Mouse (Mus musculus) embryonic stem cell, embryonic (primary cell): ENCODE measurements around the gene Coro2b.

Experiments used
- CTCF ChIA-PET, 4 experiments: fragments of 300-600 bp in 2 of 4; fragments of 350-600 bp in 2 of 4; sonication (Branson Sonifier 250); formaldehyde crosslinking; loops; one replicate each; lab custom pipeline; 2022; ENCODE audit warnings: inconsistent platforms in 2 of 4; lab: Charles Lee
- POLR2A ChIA-PET, 4 experiments: fragments of 300-600 bp in 2 of 4; fragments of 350-600 bp in 2 of 4; sonication (Branson Sonifier 250); formaldehyde crosslinking; loops; one replicate each; lab custom pipeline; 2022; ENCODE audit warnings: antibody characterized with exemption in 4 of 4, inconsistent platforms in 1 of 4; lab: Charles Lee

The Coro2b gene

DNA sequence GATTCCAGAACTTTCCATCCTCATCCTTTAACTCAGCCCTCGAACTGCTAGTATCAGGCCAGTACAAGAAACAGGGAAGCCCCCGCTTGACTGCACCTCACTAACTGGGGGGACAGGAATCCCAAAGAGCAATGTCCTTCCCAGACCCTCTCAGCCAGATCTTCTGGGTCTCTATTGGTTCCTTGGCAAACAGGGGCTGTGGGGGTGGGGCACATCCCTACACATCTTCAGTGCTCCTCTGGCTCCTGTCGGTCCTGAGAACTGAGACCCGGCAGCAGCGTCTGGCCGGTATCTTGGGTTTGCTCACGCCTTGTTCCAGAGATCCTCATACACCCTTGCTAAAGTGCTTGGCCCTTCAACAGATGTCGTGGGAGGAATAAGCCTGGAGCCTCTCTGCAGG lies 10.0 kb downstream of the Coro2b start:
- POLR2A ChIA-PET: interaction anchor here in 2 of 4 experiments (0.6 to 8.0 kb wide), 9 partner anchors 7 to 50 kb away, joined by 3 to 94 read pairs (median 4); partner anchors contain the start of gene Coro2b (in 2 of the 2)
- CTCF ChIA-PET: interaction anchor here in 2 of 4 experiments (0.7 to 3.0 kb wide), 3 partner anchors 9 to 50 kb away, joined by 3 to 9 read pairs (median 3); partner anchors contain the start of gene Coro2b (in 1 of the 2)

DNA sequence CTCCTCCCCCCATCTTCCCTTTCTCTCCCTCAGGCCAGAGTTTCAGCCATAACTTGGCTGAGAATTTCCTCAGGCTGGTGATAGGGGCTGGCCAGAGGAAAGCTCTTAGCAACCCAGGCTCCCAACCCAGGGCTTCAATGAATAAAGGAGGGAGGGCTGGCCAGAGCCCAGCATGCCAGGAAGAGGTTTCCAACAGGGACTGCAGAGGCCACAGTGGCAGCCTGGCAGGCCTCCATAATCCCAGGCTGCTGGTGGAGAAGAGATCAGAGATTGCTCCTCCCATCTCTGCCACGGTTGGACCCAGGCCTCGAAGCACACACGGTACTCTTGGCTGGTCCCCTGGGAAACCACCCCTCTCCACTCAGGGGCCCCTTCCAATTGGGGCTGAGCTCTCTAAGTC lies 10.4 kb downstream of the Coro2b start:
- CTCF ChIA-PET: interaction anchor here in 2 of 4 experiments (1.2 to 3.0 kb wide), 3 partner anchors 10 to 49 kb away, joined by 3 to 9 read pairs (median 8); partner anchors contain the start of gene Coro2b (in 1 of the 2)
- POLR2A ChIA-PET: interaction anchor here in 2 of 4 experiments (0.6 to 8.0 kb wide), 12 partner anchors 8 to 404 kb away, joined by 3 to 94 read pairs (median 4); partner anchors contain the start of genes Coro2b (in 2 of the 2) and Glce (in 1 of the 2)

- POLR2A ChIA-PET: interaction anchor here in 3 of 4 experiments (0.6 to 8.0 kb wide), 11 partner anchors 9 to 1268 kb away, joined by 3 to 94 read pairs (median 5); partner anchors contain the start of genes Coro2b (in 2 of the 3) and Glce (in 1 of the 3)
Observed at GRCm38 (mm10) chr9:62524761-62525308, 12.0 kb downstream of the Coro2b start.

DNA sequence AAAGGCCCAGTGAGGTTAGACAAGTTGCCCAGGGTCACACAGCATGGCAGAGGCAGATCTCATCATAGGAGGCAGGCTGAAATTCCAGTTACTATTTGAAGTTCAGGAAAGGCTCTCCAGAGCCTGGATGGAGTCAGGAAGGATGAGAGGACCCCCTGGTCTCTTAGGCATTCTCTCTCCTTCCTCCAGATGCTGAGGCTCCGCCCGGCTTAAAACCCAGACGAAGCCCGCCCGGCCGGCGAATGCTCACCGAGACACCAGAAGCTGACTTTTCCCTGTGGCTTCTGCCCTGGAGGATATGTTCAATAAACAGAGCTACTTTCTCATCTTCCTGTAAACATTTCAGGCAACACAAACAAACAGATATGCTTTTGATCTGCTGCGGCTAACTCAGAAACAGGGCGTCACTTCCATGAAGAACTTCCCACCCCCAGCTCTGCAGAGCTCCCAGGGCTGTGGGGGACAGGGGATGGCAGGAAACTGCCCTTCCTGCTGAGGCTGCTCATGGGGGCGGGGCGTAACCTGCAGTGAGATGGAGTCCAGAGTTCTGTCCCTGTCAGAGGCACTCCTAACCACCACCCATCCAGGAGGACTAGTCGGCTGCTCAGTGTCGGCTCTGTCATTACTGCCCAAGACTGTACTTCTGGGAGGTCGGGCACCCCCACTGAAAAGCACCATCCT lies 13.9 kb downstream of the Coro2b start:
- CTCF ChIA-PET: interaction anchor here (0.5 to 3.8 kb wide), 5 partner anchors 27 to 1138 kb away, joined by 3 to 14 read pairs (median 5); no protein-coding TSS in a partner anchor
- POLR2A ChIA-PET: interaction anchor here (0.9 to 9.9 kb wide), 10 partner anchors 8 to 102 kb away, joined by 3 to 94 read pairs (median 8); partner anchors contain the start of gene Coro2b (in 2 of the 4)

More at GRCm38 (mm10) chr9:62524761-62525308, 12.0 kb downstream of the Coro2b start:
- CTCF ChIA-PET: interaction anchor here (0.6 to 3.0 kb wide), 7 partner anchors 11 to 250 kb away, joined by 4 to 9 read pairs (median 6); partner anchors contain the start of gene Coro2b (in 1 of the 4)

DNA sequence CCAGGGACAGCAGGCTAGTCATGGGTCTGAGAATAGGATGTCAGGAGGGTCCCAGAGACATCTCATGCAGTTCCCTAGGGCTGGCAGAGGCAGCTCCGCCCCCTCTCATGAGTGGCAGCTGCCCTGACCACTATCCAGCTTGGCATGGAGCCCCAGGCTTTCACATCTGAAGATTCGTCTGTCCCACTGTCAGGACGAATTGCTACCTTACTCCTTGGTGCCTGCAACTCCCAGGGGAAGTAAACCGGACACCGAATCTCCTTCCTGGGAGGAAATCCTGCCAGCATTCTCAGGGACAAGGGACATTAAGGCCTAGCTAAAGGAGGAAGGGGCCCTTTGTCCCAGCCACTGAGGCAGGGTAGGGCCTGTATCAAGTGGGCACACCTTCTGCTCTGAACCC lies 14.6 kb downstream of the Coro2b start:
- ChIA-PET POLR2A (interaction anchor here (0.6 to 9.9 kb wide), 15 partner anchors 9 to 1649 kb away, joined by 3 to 94 read pairs (median 7); partner anchors contain the start of gene Coro2b (in 2 of the 4)), CTCF (interaction anchor here in 3 of 4 experiments (0.6 to 3.8 kb wide), 5 partner anchors 13 to 390 kb away, joined by 3 to 14 read pairs (median 5); no protein-coding TSS in a partner anchor)

- CTCF ChIA-PET: interaction anchor here in 3 of 4 experiments (0.8 to 3.8 kb wide), 5 partner anchors 13 to 30 kb away, joined by 3 to 14 read pairs (median 5); no protein-coding TSS in a partner anchor
- POLR2A ChIA-PET: interaction anchor here (0.6 to 9.9 kb wide), 17 partner anchors 9 to 278 kb away, joined by 3 to 94 read pairs (median 5); partner anchors contain the start of gene Coro2b (in 2 of the 4)
Observed at GRCm38 (mm10) chr9:62521541-62521940, 15.3 kb downstream of the Coro2b start.

DNA sequence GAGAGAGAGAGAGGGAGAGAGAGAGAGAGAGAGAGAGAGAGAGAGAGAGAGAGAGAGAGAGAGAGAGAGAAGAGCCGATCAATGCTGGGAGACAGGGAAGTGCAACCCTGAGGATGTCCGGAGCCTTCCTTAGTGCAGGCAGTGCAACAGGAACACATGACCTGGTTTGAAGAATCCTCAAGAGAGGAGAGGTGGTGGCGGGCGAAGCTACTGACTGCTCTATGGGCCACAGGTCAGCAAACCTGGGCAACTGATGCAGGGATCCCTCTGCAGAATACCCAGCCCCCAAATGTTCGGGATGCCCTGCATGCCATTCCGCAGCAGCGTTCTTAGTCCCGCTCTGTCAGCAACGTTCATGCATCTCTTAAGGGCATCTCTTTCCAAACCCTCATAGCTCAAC lies 15.9 kb downstream of the Coro2b start:
- ChIA-PET POLR2A (interaction anchor here (0.6 to 9.9 kb wide), 19 partner anchors 10 to 381 kb away, joined by 3 to 94 read pairs (median 4); partner anchors contain the start of gene Coro2b (in 2 of the 4)), CTCF (interaction anchor here (0.6 to 3.8 kb wide), 9 partner anchors 12 to 50 kb away, joined by 3 to 14 read pairs (median 5); no protein-coding TSS in a partner anchor)

GRCm38 (mm10) chr9:62519787-62520503 lies 16.9 kb downstream of the Coro2b start:
- CTCF ChIA-PET: interaction anchor here in 3 of 4 experiments (0.7 to 2.1 kb wide), 5 partner anchors 29 to 266 kb away, joined by 3 to 10 read pairs (median 5); no protein-coding TSS in a partner anchor
- POLR2A ChIA-PET: interaction anchor here (0.6 to 9.9 kb wide), 18 partner anchors 8 to 397 kb away, joined by 3 to 94 read pairs (median 4); partner anchors contain the start of genes Coro2b (in 2 of the 4) and Glce (in 1 of the 4)

DNA sequence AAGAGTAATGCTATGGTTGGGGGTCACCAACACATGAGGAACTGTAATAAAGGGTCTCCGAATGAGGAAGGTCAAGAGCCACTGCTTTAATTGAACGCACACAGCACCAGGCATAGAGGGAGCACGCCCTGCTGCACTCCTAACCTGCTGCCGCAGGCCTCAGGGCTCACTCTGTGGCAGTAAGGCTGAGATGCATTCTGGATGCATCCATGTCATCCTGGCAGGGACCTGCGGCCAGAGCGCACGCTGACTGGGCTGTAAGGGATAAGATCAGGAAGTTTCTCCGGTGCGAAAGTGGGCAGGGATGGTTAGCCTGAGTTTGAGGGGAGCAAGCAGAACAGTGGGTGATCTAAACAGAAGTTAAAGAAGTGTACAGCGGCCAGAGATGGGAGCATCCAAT lies 17.5 kb downstream of the Coro2b start:
- CTCF ChIA-PET: interaction anchor here in 3 of 4 experiments (0.5 to 1.2 kb wide), 3 partner anchors 17 to 28 kb away, joined by 3 to 5 read pairs (median 3); partner anchors contain the start of gene Coro2b (in 1 of the 3)
- POLR2A ChIA-PET: interaction anchor here in 2 of 4 experiments (1.0 to 9.9 kb wide), 10 partner anchors 8 to 397 kb away, joined by 3 to 94 read pairs (median 6); partner anchors contain the start of genes Coro2b (in 2 of the 2) and Glce (in 1 of the 2)

DNA sequence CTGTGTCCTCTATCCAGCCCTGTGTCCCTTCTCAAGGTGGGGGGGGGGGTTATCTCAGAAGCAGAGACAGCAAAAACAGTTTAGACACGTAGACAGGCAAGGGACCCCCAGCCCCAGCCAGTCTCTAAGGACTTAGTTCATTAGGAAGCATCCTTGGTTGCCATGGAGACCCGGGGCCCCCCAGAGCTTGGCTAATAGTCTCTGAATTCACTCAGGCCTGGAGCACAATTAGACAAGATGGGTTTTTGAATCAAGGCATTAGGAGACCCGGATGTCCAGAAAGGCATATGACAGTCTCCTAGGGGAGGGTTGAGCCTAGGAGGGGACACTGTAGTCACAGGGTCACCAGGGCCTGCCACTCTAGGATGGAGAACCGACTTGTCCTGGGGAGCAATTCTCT lies 18.3 kb downstream of the Coro2b start:
- ChIA-PET CTCF (interaction anchor here in 2 of 4 experiments (0.7 to 0.8 kb wide), 2 partner anchors 18 to 617 kb away, joined by 3 read pairs; partner anchors contain the start of gene Coro2b (in 1 of the 2)), POLR2A (interaction anchor here (0.7 to 9.9 kb wide), 5 partner anchors 15 to 462 kb away, joined by 3 to 92 read pairs (median 3); partner anchors contain the start of genes Coro2b (in 1 of the 4) and Glce (in 1 of the 4))

GRCm38 (mm10) chr9:62517112-62517957 lies 19.5 kb downstream of the Coro2b start:
- POLR2A ChIA-PET: interaction anchor here in 2 of 4 experiments (0.5 to 9.9 kb wide), 5 partner anchors 11 to 287 kb away, joined by 3 to 92 read pairs (median 7); partner anchors contain the start of gene Coro2b (in 1 of the 2)

DNA sequence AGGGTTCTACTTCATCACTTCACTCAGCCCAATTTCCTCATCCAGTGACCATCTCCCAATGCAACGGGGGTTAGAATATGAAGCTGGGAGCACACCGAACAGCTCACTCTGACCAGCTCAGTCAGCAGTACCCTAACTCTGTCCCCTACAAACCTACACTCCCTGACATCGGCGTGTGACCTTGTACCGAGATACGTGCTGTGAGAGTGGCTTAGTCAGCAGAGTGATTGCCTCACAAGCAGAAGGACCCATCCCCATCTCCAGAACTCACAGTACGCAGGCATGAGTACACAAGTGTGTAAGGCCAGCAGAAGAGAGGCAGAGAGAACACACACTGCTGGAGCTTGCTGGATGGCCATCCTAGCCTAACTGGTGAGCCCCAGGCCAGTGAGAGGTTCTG lies 21.7 kb downstream of the Coro2b start:
- ChIA-PET CTCF (interaction anchor here in 1 of 4 experiments (0.7 kb wide), 1 partner anchor 22 kb away, joined by 3 read pairs; the partner anchor contains the start of gene Coro2b), POLR2A (interaction anchor here in 2 of 4 experiments (1.0 to 9.9 kb wide), 10 partner anchors 8 to 135 kb away, joined by 3 to 92 read pairs (median 4); partner anchors contain the start of gene Coro2b (in 1 of the 2))

More at GRCm38 (mm10) chr9:62517112-62517957, 19.5 kb downstream of the Coro2b start:
- CTCF ChIA-PET: no interaction called here

- CTCF ChIA-PET: no interaction called here
- POLR2A ChIA-PET: interaction anchor here in 3 of 4 experiments (0.6 to 1.2 kb wide), 3 partner anchors 15 to 1143 kb away, joined by 3 to 7 read pairs (median 4); no protein-coding TSS in a partner anchor
Observed at GRCm38 (mm10) chr9:62513492-62514133, 23.2 kb downstream of the Coro2b start.

- ChIA-PET POLR2A (interaction anchor here in 3 of 4 experiments (0.6 to 3.9 kb wide), 27 partner anchors 10 to 318 kb away, joined by 3 to 52 read pairs (median 9); partner anchors contain the start of gene Coro2b (in 1 of the 3)), CTCF (interaction anchor here in 3 of 4 experiments (0.6 to 2.0 kb wide), 6 partner anchors 20 to 137 kb away, joined by 3 to 8 read pairs (median 4); no protein-coding TSS in a partner anchor)
Observed at GRCm38 (mm10) chr9:62510530-62510936, 26.3 kb downstream of the Coro2b start.

DNA sequence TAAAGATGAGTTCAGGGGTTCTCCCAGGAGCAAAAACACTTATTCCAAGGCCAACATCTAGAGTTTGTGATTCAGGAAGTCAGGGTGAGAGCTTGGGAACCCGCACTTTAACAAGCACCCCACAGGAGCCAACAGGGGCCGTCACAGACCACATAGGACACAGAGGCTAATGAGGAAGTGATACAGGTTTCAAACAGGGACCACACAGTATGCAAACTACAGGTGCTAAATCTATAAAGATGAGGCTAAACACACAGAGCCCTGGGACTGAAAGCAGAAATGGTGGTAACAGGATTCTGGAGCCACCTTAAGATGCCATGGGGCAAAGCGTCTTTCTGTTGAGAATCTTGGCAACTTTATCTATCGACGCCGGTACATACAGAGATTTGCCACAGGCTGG lies 27.2 kb downstream of the Coro2b start:
- ChIA-PET POLR2A (interaction anchor here in 3 of 4 experiments (1.0 to 3.9 kb wide), 11 partner anchors 10 to 41 kb away, joined by 3 to 52 read pairs (median 10); no protein-coding TSS in a partner anchor), CTCF (interaction anchor here in 2 of 4 experiments (0.6 to 1.3 kb wide), 3 partner anchors 12 to 40 kb away, joined by 3 to 4 read pairs (median 3); no protein-coding TSS in a partner anchor)
